Mouse (Mus musculus) MEL (cell line): ENCODE measurements around the gene Mcidas. TPM values are rescaled to one million over a fixed set of nuclear protein-coding genes. Genes with fewer than 3 reads are reported as not detected.

ENCODE experiments used
- DNase-seq: peaks from one replicate; pipeline ENCODE4 v3.0.0; 2011; ENCODE audit warnings: low read depth, low spot score
- H3K27ac ChIP-seq: 2 replicates; pipeline ENCODE4 v1.5.1; 2012; ENCODE audit warnings: low read depth, mild to moderate bottlenecking, control low read depth, low read length, moderate library complexity; ENCODE audit not compliant: control insufficient read depth
- H3K27me3 ChIP-seq, 2 experiments: fragments of 150-350 bp in 1 of 2; sonication (generic) in 1 of 2; 2 replicates each; pipeline ENCODE4 v1.6.1; 2012; ENCODE audit warnings: low read length in 2 of 2, mild to moderate bottlenecking in 2 of 2, improper control_type of control experiment in 1 of 2, moderate library complexity in 1 of 2; ENCODE audit not compliant: insufficient read depth in 2 of 2, control insufficient read depth in 1 of 2
- H3K36me3 ChIP-seq, 2 experiments: 2 replicates each; pipeline ENCODE4 v1.6.1; 2012 to 2014; ENCODE audit warnings: low read length in 2 of 2, improper control_type of control experiment in 1 of 2, inconsistent platforms in 1 of 2, mild to moderate bottlenecking in 1 of 2; ENCODE audit not compliant: insufficient read depth in 2 of 2, control insufficient read depth in 1 of 2
- H3K4me1 ChIP-seq, 2 experiments: fragments of 150-350 bp in 1 of 2; sonication (generic) in 1 of 2; 2 replicates each; pipeline ENCODE4 v1.6.1; 2012; ENCODE audit warnings: low read length in 2 of 2, improper control_type of control experiment in 1 of 2, mild to moderate bottlenecking in 1 of 2; ENCODE audit not compliant: insufficient read depth in 2 of 2, control insufficient read depth in 1 of 2
- H3K4me3 ChIP-seq, 2 experiments: fragments of 150-350 bp in 1 of 2; sonication (generic) in 1 of 2; 2 replicates each; pipeline ENCODE4 v1.5.1; 2012; ENCODE audit warnings: low read depth in 2 of 2, low read length in 2 of 2, mild to moderate bottlenecking in 2 of 2, moderate library complexity in 2 of 2, control low read depth in 1 of 2, improper control_type of control experiment in 1 of 2; ENCODE audit not compliant: control insufficient read depth in 1 of 2, insufficient read depth in 1 of 2
- H3K79me2 ChIP-seq: 2 replicates; pipeline ENCODE4 v1.6.1; 2012; ENCODE audit warnings: mild to moderate bottlenecking, low read length, moderate library complexity; ENCODE audit not compliant: control insufficient read depth, poor library complexity, insufficient read depth
- H3K9ac ChIP-seq: 2 replicates; pipeline ENCODE4 v1.6.1; 2012; ENCODE audit warnings: low read depth, mild to moderate bottlenecking, control low read depth, low read length, moderate library complexity; ENCODE audit not compliant: control insufficient read depth, poor library complexity, severe bottlenecking
- H3K9me3 ChIP-seq: fragments of 150-350 bp; sonication (generic); replicated peaks from 2 replicates; pipeline ENCODE4 v1.6.1; 2012; ENCODE audit warnings: mild to moderate bottlenecking, low read length, improper control_type of control experiment, moderate library complexity; ENCODE audit not compliant: insufficient read depth
- BHLHE40 ChIP-seq: IDR thresholded peaks from 2 replicates; pipeline ENCODE4 v1.6.1; 2012; ENCODE audit warnings: low read depth, mild to moderate bottlenecking, inconsistent platforms, low read length, improper control_type of control experiment, borderline replicate concordance
- CTCF ChIP-seq, 3 experiments: IDR thresholded peaks in 2 of 3; conservative IDR thresholded peaks in 1 of 3; 2 replicates each; pipeline ENCODE4 v1.5.1; 2011 to 2012; ENCODE audit warnings: low read length in 3 of 3, low read depth in 2 of 3, mild to moderate bottlenecking in 2 of 3, improper control_type of control experiment in 1 of 3, inconsistent platforms in 1 of 3, mixed read lengths in 1 of 3, moderate library complexity in 1 of 3; ENCODE audit not compliant: control insufficient read depth in 1 of 3, insufficient read depth in 1 of 3, poor library complexity in 1 of 3, severe bottlenecking in 1 of 3
- GABPA ChIP-seq: IDR thresholded peaks from 2 replicates; pipeline ENCODE4 v1.6.1; 2012; ENCODE audit warnings: low read depth, mild to moderate bottlenecking, inconsistent platforms, low read length, improper control_type of control experiment, moderate library complexity
- GATA1 ChIP-seq: IDR thresholded peaks from 2 replicates; pipeline ENCODE4 v1.6.1; 2011; ENCODE audit warnings: low read depth, low read length, improper control_type of control experiment
- JUND ChIP-seq: IDR thresholded peaks from 2 replicates; pipeline ENCODE4 v1.6.1; 2011; ENCODE audit warnings: low read depth, mild to moderate bottlenecking, improper control_type of control experiment, low read length
- MAZ ChIP-seq: IDR thresholded peaks from 2 replicates; pipeline ENCODE4 v1.6.1; 2012; ENCODE audit warnings: low read depth, mild to moderate bottlenecking, inconsistent platforms, low read length, improper control_type of control experiment
- MYC ChIP-seq: IDR thresholded peaks from 2 replicates; pipeline ENCODE4 v1.6.1; 2011; ENCODE audit warnings: low read depth, mild to moderate bottlenecking, low read length, improper control_type of control experiment, moderate library complexity
- NRF1 ChIP-seq: IDR thresholded peaks from 2 replicates; pipeline ENCODE4 v1.6.1; 2014; ENCODE audit warnings: low read depth, mild to moderate bottlenecking, inconsistent platforms, low read length, improper control_type of control experiment, moderate library complexity; ENCODE audit not compliant: poor library complexity, insufficient read depth, severe bottlenecking
- POLR2A ChIP-seq, 2 experiments: IDR thresholded peaks; 2 replicates each; pipeline ENCODE4 v1.6.1; 2011 to 2012; ENCODE audit warnings: low read length in 2 of 2, mild to moderate bottlenecking in 2 of 2, control low read depth in 1 of 2, improper control_type of control experiment in 1 of 2, low read depth in 1 of 2, moderate library complexity in 1 of 2; ENCODE audit not compliant: control insufficient read depth in 1 of 2, insufficient read depth in 1 of 2, poor library complexity in 1 of 2
- POLR2AphosphoS5 ChIP-seq: IDR thresholded peaks from 2 replicates; pipeline ENCODE4 v1.6.1; 2012; ENCODE audit warnings: low read depth, borderline replicate concordance, mild to moderate bottlenecking, inconsistent platforms, low read length, moderate library complexity, mixed read lengths
- RCOR1 ChIP-seq: IDR thresholded peaks from 2 replicates; pipeline ENCODE4 v1.6.1; 2012; ENCODE audit warnings: low read depth, mild to moderate bottlenecking, inconsistent platforms, low read length, improper control_type of control experiment
- UBTF ChIP-seq: IDR thresholded peaks from 2 replicates; pipeline ENCODE4 v1.6.1; 2012; ENCODE audit warnings: low read depth, mild to moderate bottlenecking, inconsistent platforms, low read length, improper control_type of control experiment, moderate library complexity, borderline replicate concordance; ENCODE audit not compliant: insufficient read depth
- USF1 ChIP-seq: IDR thresholded peaks from 2 replicates; pipeline ENCODE4 v1.6.1; 2014; ENCODE audit warnings: low read depth, mild to moderate bottlenecking, inconsistent platforms, low read length, improper control_type of control experiment, moderate library complexity
- USF2 ChIP-seq, 2 experiments: IDR thresholded peaks; 2 replicates each; pipeline ENCODE4 v1.6.1; 2011 to 2012; ENCODE audit warnings: improper control_type of control experiment in 2 of 2, low read length in 2 of 2, borderline replicate concordance in 1 of 2, inconsistent platforms in 1 of 2, low read depth in 1 of 2, mild to moderate bottlenecking in 1 of 2; ENCODE audit not compliant: insufficient read depth in 1 of 2
- ZC3H11A ChIP-seq: IDR thresholded peaks from 2 replicates; pipeline ENCODE4 v1.6.1; 2012; ENCODE audit warnings: low read depth, mild to moderate bottlenecking, inconsistent platforms, low read length, improper control_type of control experiment
- ZNF384 ChIP-seq: IDR thresholded peaks from 2 replicates; pipeline ENCODE4 v1.6.1; 2012; ENCODE audit warnings: low read depth, mild to moderate bottlenecking, inconsistent platforms, low read length, improper control_type of control experiment
- polyA plus RNA-seq, 2 experiments: library from polyadenylated mRNA; stranded (reverse) in 1 of 2; unstranded in 1 of 2; fragments of >175 nt in 1 of 2; fragments of >200 nt in 1 of 2; gene quantifications; 2 replicates each; pipeline versions ENCODE4 v1.2.1 to v1.2.4; 2012; ENCODE audit warnings: low replicate concordance in 2 of 2, low read depth in 1 of 2; ENCODE audit not compliant: insufficient read length in 2 of 2, insufficient read depth in 1 of 2, missing spikeins in 1 of 2
- total RNA-seq: library from RNA; depleted of rRNA; stranded (reverse); fragments of 300-350 nt; gene quantifications from 2 replicates; pipeline ENCODE4 v1.2.3, GENCODE M21; 2012

The Mcidas gene
- total and polyA plus RNA-seq, 3 experiments, result not detected

DNA sequence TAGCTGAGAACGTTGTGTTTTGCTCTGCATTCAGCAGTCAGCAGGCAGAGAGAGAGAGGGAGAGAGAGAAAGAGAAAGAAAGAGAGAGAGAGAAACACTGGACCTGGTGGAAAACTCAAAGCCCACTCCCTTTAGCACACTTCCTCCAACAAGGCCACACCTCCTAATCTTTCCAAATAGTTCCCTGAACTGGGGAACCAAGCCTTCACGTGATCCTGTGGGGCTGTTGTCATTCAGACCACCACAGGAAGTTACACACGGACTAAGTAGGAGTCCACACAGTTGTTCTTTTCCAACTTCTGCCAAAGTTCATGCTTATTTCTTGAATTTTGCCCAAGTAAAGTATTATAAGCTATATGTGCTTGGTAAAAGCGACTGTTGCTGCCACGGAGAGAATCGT is 47.7 kb upstream of the Mcidas start:
- no peaks in the 10 kb centered on the region for H3K9me3 ChIP-seq
- no peak overlapping the region for H3K4me3 ChIP-seq
- peaks cover 0 to 7% of the 10 kb centered on the region in 2 experiments; a peak in 2 of 4 replicates for H3K36me3 ChIP-seq
- H3K79me2 ChIP-seq, result no peaks in the 10 kb centered on the region
- DNase-seq, result no peak
- no peaks in the 10 kb centered on the region for H3K4me1 ChIP-seq
- H3K9ac ChIP-seq, result no peak overlapping the region
- TF ChIP-seq GATA1 (no peak), POLR2AphosphoS5 (no peak)
- H3K27ac ChIP-seq, result no peak overlapping the region
- H3K27me3 ChIP-seq, result no peaks in the 10 kb centered on the region

DNA sequence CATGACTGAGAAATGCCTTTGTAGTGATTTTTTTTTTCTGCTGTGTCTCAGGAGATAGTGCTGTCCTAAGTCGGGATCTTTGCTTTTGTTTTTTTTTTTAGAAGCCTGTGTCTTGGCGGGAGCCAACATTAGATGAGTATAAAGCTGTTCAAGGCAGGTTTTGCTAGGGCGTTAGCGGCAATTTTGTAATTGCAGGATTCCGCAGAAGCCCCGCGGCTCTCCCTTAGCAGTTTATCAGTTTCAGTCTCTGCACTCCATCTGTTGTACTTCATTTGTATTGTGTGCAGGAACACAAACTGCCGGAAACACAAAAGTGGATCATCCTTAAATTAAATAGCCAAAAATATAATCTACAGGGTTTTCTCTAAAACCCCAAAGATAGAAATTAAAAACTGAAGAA is 39.6 kb upstream of the Mcidas start:
- no peak for TF ChIP-seq ZC3H11A
- H3K36me3 ChIP-seq, result peaks cover 0 to 14% of the 10 kb centered on the region in 2 experiments; a peak in 2 of 4 replicates

DNA sequence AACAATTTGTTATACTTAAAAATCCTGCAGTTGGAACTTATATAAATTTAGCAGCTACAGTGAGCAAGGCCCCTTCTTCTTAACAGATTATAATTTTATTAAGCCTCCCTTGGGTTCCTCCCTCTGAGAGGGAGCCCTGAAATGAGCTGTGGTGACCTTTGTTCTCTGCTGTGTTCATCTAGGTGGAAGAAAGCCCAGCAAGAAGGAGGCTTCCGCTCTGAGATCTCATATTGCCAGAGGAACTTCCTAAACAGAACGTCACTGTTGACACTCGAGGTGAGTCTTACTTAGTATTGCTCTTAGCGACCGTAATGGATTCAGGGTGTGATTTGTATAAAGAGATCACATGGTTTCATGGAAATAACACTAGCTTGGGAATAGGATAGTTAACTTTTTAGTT is 30.6 kb upstream of the Mcidas start:
- no peak for TF ChIP-seq JUND
- no peak for TF ChIP-seq BHLHE40
- no peak for TF ChIP-seq RCOR1
- no peak for TF ChIP-seq UBTF
- TF ChIP-seq MAZ, result no peak
- TF ChIP-seq POLR2A (IDR thresholded peaks at IDR 0.05; ENCODE audit: control insufficient read depth in 1 of 2, insufficient read depth in 1 of 2, low read depth in 1 of 2, low read length in 2 of 2, poor library complexity in 1 of 2), result no peak
- TF ChIP-seq USF1, result no peak
- TF ChIP-seq MYC, result no peak
- TF ChIP-seq CTCF (IDR thresholded peaks at IDR 0.05 in 2 of 3, conservative IDR thresholded peaks at IDR 0.05 in 1 of 3; ENCODE audit: control insufficient read depth in 1 of 3, insufficient read depth in 1 of 3, low read depth in 2 of 3, low read length in 3 of 3, poor library complexity in 1 of 3, severe bottlenecking in 1 of 3), result no peak
- TF ChIP-seq ZNF384, result no peak
- no peak for TF ChIP-seq NRF1
- no peak for TF ChIP-seq GABPA
- no peak for TF ChIP-seq USF2 (IDR thresholded peaks at IDR 0.05; ENCODE audit: borderline replicate concordance in 1 of 2, insufficient read depth in 1 of 2, low read depth in 1 of 2, low read length in 2 of 2)
- Histone ChIP-seq H3K4me3 (no peak overlapping the region), H3K27me3 (no peaks in the 10 kb centered on the region), H3K27ac (no peak overlapping the region), H3K9ac (no peak overlapping the region), H3K79me2 (no peaks in the 10 kb centered on the region), H3K9me3 (no peaks in the 10 kb centered on the region), H3K36me3 (peaks cover 0 to 8% of the 10 kb centered on the region in 2 experiments; a peak in 2 of 4 replicates), H3K4me1 (no peaks in the 10 kb centered on the region)
- no peak for DNase-seq

More for the DNA sequence above, 39.6 kb upstream of the Mcidas start:
- no peak overlapping the region for H3K9ac ChIP-seq
- no peak overlapping the region for H3K27ac ChIP-seq
- H3K4me3 ChIP-seq, result no peak overlapping the region
- no peaks in the 10 kb centered on the region for H3K27me3 ChIP-seq
- no peaks in the 10 kb centered on the region for H3K79me2 ChIP-seq
- H3K4me1 ChIP-seq, result no peaks in the 10 kb centered on the region
- no peaks in the 10 kb centered on the region for H3K9me3 ChIP-seq
- DNase-seq, result no peak
